Mouse (Mus musculus) kidney, adult 9 months (tissue): Measurements from ENCODE around the gene Irs4.

Experiments
- DNase-seq: peaks from one replicate; pipeline ENCODE4 v3.0.0; 2022

Gene Irs4

GRCm38 (mm10) chrX:141724937-141725918 is at the start of gene Irs4:
TSS of gene Irs4 (minus strand) at chrX:141725263.
- DNase-seq, result no peak

- no peak for DNase-seq
Observed at GRCm38 (mm10) chrX:141750360-141750759, 25.3 kb upstream of the Irs4 start.

DNA sequence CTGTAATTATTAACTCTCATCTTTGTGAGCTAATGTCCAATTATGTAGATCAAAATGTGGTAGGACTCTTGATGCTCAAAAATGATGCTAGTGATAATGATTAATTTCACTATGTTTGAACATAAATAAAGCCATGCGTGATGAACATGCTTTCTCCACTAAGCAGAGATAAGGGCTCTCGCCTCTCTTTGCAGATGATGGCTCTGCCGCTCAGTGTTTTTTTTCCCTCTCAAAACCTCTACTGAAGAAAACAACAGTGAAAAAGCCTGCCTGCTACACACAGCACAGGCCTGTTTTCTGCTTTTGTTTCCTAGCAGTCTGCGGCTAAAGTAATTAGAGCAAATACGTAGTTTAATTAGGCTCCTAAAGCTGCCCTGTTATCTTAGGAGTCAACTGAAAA is 4.5 kb upstream of the Irs4 start:
- DNase-seq, result no peak

DNA sequence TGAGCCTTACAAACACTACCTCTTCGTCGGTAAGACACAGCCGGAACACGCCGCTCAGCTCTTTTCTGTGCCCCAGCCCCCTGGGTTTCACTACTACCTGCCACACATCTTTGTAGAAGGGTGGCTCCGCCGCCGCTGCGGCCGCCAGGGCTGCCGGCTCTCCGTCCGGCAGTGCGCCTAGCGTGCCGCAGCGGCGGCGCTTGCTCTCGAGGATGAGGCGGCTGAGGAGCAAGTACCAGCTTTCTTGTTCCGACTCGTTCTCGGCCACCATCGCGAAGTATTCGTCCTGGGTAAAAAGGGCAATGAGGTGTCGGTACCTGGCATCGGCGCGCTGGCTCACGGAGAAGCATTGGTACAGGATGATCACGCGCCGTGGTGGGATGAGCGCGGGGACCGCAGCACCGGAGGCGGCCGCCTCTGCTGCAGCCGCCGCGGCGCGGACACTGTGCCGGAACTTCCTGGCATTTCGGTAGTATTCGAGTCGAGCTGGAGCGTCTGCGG is 622 bp downstream of the Irs4 start:
- DNase-seq, result no peak

DNA sequence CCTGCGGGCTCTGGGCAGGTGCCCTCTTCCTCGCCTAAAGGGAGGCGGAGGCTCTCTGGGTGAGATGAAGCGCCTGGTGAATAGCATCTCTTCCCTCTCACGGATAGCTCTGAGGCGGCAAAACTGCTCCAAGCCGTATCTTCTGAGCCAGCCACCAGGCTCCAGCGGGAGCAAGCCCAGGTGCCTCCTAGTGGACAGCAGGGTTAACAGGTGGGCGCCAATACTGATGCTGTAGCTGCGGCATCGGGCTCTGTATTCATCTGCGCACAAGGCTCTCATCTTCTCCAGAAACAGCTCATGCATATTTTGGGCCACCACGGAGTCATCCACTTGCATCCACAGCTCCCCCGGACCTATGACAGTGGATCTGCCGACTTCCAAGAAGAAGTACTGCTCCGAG is 1.1 kb downstream of the Irs4 start:
- DNase-seq, result no peak

DNA sequence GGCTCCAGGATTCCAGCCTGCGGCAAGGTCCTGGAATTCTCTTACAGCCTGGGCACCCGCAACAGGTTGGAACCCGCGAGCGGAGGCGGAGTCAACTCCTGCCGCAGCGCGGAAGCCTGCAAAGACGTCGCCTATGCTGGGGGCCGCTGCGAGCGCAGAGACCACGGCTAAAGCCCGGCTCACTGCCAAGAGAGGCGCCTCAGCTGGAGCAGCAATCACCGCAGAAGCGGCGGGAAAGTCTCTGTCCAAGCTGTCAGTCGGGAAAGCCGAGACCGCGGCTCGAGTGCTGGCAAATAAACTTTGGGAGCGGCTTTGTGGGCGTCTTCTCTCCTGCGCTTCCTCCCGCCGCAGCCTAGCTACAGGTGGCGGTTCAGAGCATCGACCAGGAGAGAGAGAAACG is 3.3 kb downstream of the Irs4 start:
- no peak for DNase-seq
